Mouse (Mus musculus): ENCODE data around the gene Cdh23. TPM values are rescaled to one million over a fixed set of nuclear protein-coding genes. Genes with fewer than 3 reads are reported as not detected.

Gene Cdh23
- total and polyA plus RNA-seq, 3 experiments = 0.05 TPM; not detected in 2

- H3K9me3 ChIP-seq (replicated peaks) = peaks cover 55% of the 10 kb centered on the region
- no peak for ATAC-seq (ENCODE audit: extremely low read depth, insufficient number of reproducible peaks, low FRiP score, poor library complexity, severe bottlenecking)
- no peak overlapping the region for H3K4me3 ChIP-seq (ENCODE audit: low read depth, low read length)
- no peaks in the 10 kb centered on the region for H3K27me3 ChIP-seq (ENCODE audit: insufficient read depth, low read length)
- no peaks in the 10 kb centered on the region for H3K4me1 ChIP-seq (ENCODE audit: insufficient read depth, low read depth, low read length)
- no peak for DNase-seq (ENCODE audit: low spot score)
- H3K36me3 ChIP-seq (replicated peaks) = no peaks in the 10 kb centered on the region
- TF ChIP-seq TAL1 (conservative IDR thresholded peaks at IDR 0.05; ENCODE audit: low read depth, low read length) = no peak
- TF ChIP-seq GATA1 (IDR thresholded peaks at IDR 0.05; ENCODE audit: borderline replicate concordance, low read length) = no peak
- TF ChIP-seq GATA2 (IDR thresholded peaks at IDR 0.05; ENCODE audit: borderline replicate concordance, low read depth, low read length) = no peak
- no peak for TF ChIP-seq POLR2AphosphoS5 (IDR thresholded peaks at IDR 0.05; ENCODE audit: insufficient replicate concordance, low read depth, low read length)
Observed at GRCm38 (mm10) chr10:60577125-60577919, 119.0 kb downstream of the Cdh23 start.

GRCm38 (mm10) chr10:60574851-60575250 lies 121.4 kb downstream of the Cdh23 start:
- no peak for DNase-seq (ENCODE audit: low spot score)
- no peaks in the 10 kb centered on the region for H3K4me1 ChIP-seq (ENCODE audit: insufficient read depth, low read depth, low read length)
- H3K36me3 ChIP-seq (replicated peaks) = no peaks in the 10 kb centered on the region
- no peaks in the 10 kb centered on the region for H3K27me3 ChIP-seq (ENCODE audit: insufficient read depth, low read length)
- peaks cover 53% of the 10 kb centered on the region for H3K9me3 ChIP-seq (replicated peaks)
- H3K4me3 ChIP-seq (ENCODE audit: low read depth, low read length) = no peak overlapping the region
- no peak for ATAC-seq (ENCODE audit: extremely low read depth, insufficient number of reproducible peaks, low FRiP score, poor library complexity, severe bottlenecking)
- TF ChIP-seq GATA1 (IDR thresholded peaks at IDR 0.05; ENCODE audit: borderline replicate concordance, low read length) (no peak), POLR2AphosphoS5 (IDR thresholded peaks at IDR 0.05; ENCODE audit: insufficient replicate concordance, low read depth, low read length) (no peak), TAL1 (conservative IDR thresholded peaks at IDR 0.05; ENCODE audit: low read depth, low read length) (no peak), CTCF (IDR thresholded peaks at IDR 0.05; ENCODE audit: low read depth, low read length) (no peak), GATA2 (IDR thresholded peaks at IDR 0.05; ENCODE audit: borderline replicate concordance, low read depth, low read length) (no peak)

- Histone ChIP-seq H3K4me1 (ENCODE audit: insufficient read depth, low read depth, low read length) (no peaks in the 10 kb centered on the region), H3K27me3 (ENCODE audit: insufficient read depth, low read length) (no peaks in the 10 kb centered on the region), H3K4me3 (ENCODE audit: low read depth, low read length) (no peak overlapping the region), H3K36me3 (replicated peaks) (no peaks in the 10 kb centered on the region), H3K9me3 (replicated peaks) (peaks cover 47% of the 10 kb centered on the region)
- ATAC-seq (ENCODE audit: extremely low read depth, insufficient number of reproducible peaks, low FRiP score, poor library complexity, severe bottlenecking) = no peak
- no peak for TF ChIP-seq GATA1 (IDR thresholded peaks at IDR 0.05; ENCODE audit: borderline replicate concordance, low read length)
- no peak for TF ChIP-seq POLR2AphosphoS5 (IDR thresholded peaks at IDR 0.05; ENCODE audit: insufficient replicate concordance, low read depth, low read length)
- TF ChIP-seq CTCF (IDR thresholded peaks at IDR 0.05; ENCODE audit: low read depth, low read length) = no peak
- no peak for DNase-seq (ENCODE audit: low spot score)
Observed at GRCm38 (mm10) chr10:60571491-60571890, 124.8 kb downstream of the Cdh23 start.

- Histone ChIP-seq H3K36me3 (replicated peaks) (no peaks in the 10 kb centered on the region), H3K4me1 (ENCODE audit: insufficient read depth, low read depth, low read length) (no peaks in the 10 kb centered on the region), H3K4me3 (ENCODE audit: low read depth, low read length) (no peak overlapping the region), H3K9me3 (replicated peaks) (peaks cover 57% of the 10 kb centered on the region), H3K27me3 (ENCODE audit: insufficient read depth, low read length) (no peaks in the 10 kb centered on the region)
- no peak for ATAC-seq (ENCODE audit: extremely low read depth, insufficient number of reproducible peaks, low FRiP score, poor library complexity, severe bottlenecking)
- TF ChIP-seq POLR2AphosphoS5 (IDR thresholded peaks at IDR 0.05; ENCODE audit: insufficient replicate concordance, low read depth, low read length) (no peak), GATA1 (IDR thresholded peaks at IDR 0.05; ENCODE audit: borderline replicate concordance, low read length) (no peak), TAL1 (conservative IDR thresholded peaks at IDR 0.05; ENCODE audit: low read depth, low read length) (no peak), CTCF (IDR thresholded peaks at IDR 0.05; ENCODE audit: low read depth, low read length) (no peak), GATA2 (IDR thresholded peaks at IDR 0.05; ENCODE audit: borderline replicate concordance, low read depth, low read length) (no peak)
- DNase-seq (ENCODE audit: low spot score) = no peak
Observed at GRCm38 (mm10) chr10:60566369-60567037, 129.8 kb downstream of the Cdh23 start.

GRCm38 (mm10) chr10:60564136-60564535 lies 132.2 kb downstream of the Cdh23 start:
- DNase-seq (ENCODE audit: low spot score) = no peak

GRCm38 (mm10) chr10:60562946-60563345 lies 133.3 kb downstream of the Cdh23 start:
- Histone ChIP-seq H3K4me1 (ENCODE audit: insufficient read depth, low read depth, low read length) (no peaks in the 10 kb centered on the region), H3K36me3 (replicated peaks) (no peaks in the 10 kb centered on the region), H3K4me3 (ENCODE audit: low read depth, low read length) (no peak overlapping the region), H3K9me3 (replicated peaks) (peaks cover 60% of the 10 kb centered on the region), H3K27me3 (ENCODE audit: insufficient read depth, low read length) (no peaks in the 10 kb centered on the region)
- ATAC-seq (ENCODE audit: extremely low read depth, insufficient number of reproducible peaks, low FRiP score, poor library complexity, severe bottlenecking) = no peak
- TF ChIP-seq CTCF (IDR thresholded peaks at IDR 0.05; ENCODE audit: low read depth, low read length) (no peak), POLR2AphosphoS5 (IDR thresholded peaks at IDR 0.05; ENCODE audit: insufficient replicate concordance, low read depth, low read length) (no peak), TAL1 (conservative IDR thresholded peaks at IDR 0.05; ENCODE audit: low read depth, low read length) (no peak)
- no peak for DNase-seq (ENCODE audit: low spot score)

More at GRCm38 (mm10) chr10:60564136-60564535, 132.2 kb downstream of the Cdh23 start:
- Histone ChIP-seq H3K27me3 (ENCODE audit: insufficient read depth, low read length) (no peaks in the 10 kb centered on the region), H3K4me3 (ENCODE audit: low read depth, low read length) (no peak overlapping the region), H3K9me3 (replicated peaks) (peaks cover 57% of the 10 kb centered on the region), H3K4me1 (ENCODE audit: insufficient read depth, low read depth, low read length) (no peaks in the 10 kb centered on the region), H3K36me3 (replicated peaks) (no peaks in the 10 kb centered on the region)
- no peak for TF ChIP-seq TAL1 (conservative IDR thresholded peaks at IDR 0.05; ENCODE audit: low read depth, low read length)
- no peak for TF ChIP-seq GATA1 (IDR thresholded peaks at IDR 0.05; ENCODE audit: borderline replicate concordance, low read length)
- TF ChIP-seq CTCF (IDR thresholded peaks at IDR 0.05; ENCODE audit: low read depth, low read length) = no peak
- TF ChIP-seq POLR2AphosphoS5 (IDR thresholded peaks at IDR 0.05; ENCODE audit: insufficient replicate concordance, low read depth, low read length) = no peak
- no peak for TF ChIP-seq GATA2 (IDR thresholded peaks at IDR 0.05; ENCODE audit: borderline replicate concordance, low read depth, low read length)
- ATAC-seq (ENCODE audit: extremely low read depth, insufficient number of reproducible peaks, low FRiP score, poor library complexity, severe bottlenecking) = no peak

All from G1E (cell line).